Mouse (Mus musculus) limb, embryonic 15.5 days (tissue): ENCODE measurements around the gene Itgav. TPM values are rescaled to one million over a fixed set of nuclear protein-coding genes. Genes with fewer than 3 reads are reported as not detected.
A peak's percentile ranks its signal among the peaks of the same experiment; 100 is the strongest.

Experiments
- ATAC-seq: fragments of 200-750 bp; cut with Nextera tagmentation; 2 replicates; pipeline ENCODE4 v1.8.0; 2017; ENCODE audit warnings: low read depth, moderate TSS enrichment; ENCODE audit not compliant: insufficient number of reproducible peaks, low FRiP score, low TSS enrichment
- H3K27ac ChIP-seq: fragments of 300-500 bp; sonication (generic); 2 replicates; pipeline ENCODE4 v1.5.1; 2015; ENCODE audit warnings: moderate library complexity, mild to moderate bottlenecking, inconsistent platforms
- H3K27me3 ChIP-seq: fragments of 300-500 bp; sonication (generic); 2 replicates; pipeline ENCODE4 v1.6.1; 2015; ENCODE audit warnings: inconsistent platforms
- H3K36me3 ChIP-seq: fragments of 300-500 bp; sonication (generic); 2 replicates; pipeline ENCODE4 v1.6.1; 2015; ENCODE audit warnings: inconsistent platforms
- H3K4me1 ChIP-seq: fragments of 300-500 bp; sonication (generic); 2 replicates; pipeline ENCODE4 v1.6.1; 2015; ENCODE audit warnings: inconsistent platforms
- H3K4me2 ChIP-seq: fragments of 300-500 bp; sonication (generic); 2 replicates; pipeline ENCODE4 v1.6.1; 2015; ENCODE audit warnings: mild to moderate bottlenecking, inconsistent platforms
- H3K4me3 ChIP-seq: fragments of 300-500 bp; sonication (generic); 2 replicates; pipeline ENCODE4 v1.5.1; 2015; ENCODE audit warnings: mild to moderate bottlenecking, inconsistent platforms
- H3K9ac ChIP-seq: fragments of 300-500 bp; sonication (generic); 2 replicates; pipeline ENCODE4 v1.6.1; 2015; ENCODE audit warnings: inconsistent platforms
- H3K9me3 ChIP-seq: fragments of 300-500 bp; sonication (generic); 2 replicates; pipeline ENCODE4 v1.6.1; 2016; ENCODE audit warnings: inconsistent platforms
- WGBS: fragments of 180-500 bp; shearing (Covaris S2); methylation state at CpG from one replicate; pipeline ENCODE4 v1.1.7; 2015; 5-methylcytosine and 5-hydroxymethylcytosine counted together
- polyA plus RNA-seq: library from polyadenylated mRNA; unstranded; fragments of >200 nt; fragmentation: Nextera tagmentation; extraction: Ambion mirVana; gene quantifications from 2 replicates; pipeline ENCODE4 v1.2.1, GENCODE M21; 2015

The Itgav gene
- polyA plus RNA-seq, 1 experiment from 2014 or later: 70.7 TPM

DNA sequence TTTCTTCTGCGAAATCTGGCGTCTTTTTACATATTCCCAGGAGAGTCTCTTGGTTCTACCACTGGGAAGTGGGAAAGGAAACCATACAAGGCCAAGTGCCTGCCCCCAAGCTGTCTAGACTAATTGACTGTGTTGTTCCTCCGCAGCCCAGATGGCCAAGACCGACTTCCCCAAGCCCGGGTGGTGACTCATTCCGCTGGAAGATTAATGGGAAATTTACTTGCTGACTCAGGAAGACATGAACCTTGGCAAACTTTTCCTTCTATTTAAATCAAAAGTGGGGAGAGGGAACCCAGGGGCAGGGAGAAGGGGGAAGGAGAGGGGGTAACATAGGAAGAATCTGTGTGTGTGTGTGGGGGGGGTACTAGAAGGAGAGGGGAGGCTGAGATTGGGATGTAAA is 9.4 kb upstream of the Itgav start:
- no peaks in the 10 kb centered on the region for H3K36me3 ChIP-seq
- H3K9ac ChIP-seq: no peak overlapping the region
- H3K4me2 ChIP-seq: peak overlapping the region; percentile 12; the same call in 1 of the 2 replicates
- no peaks in the 10 kb centered on the region for H3K27me3 ChIP-seq
- 3% methylated on average over 6 of the region's 6 CpGs for WGBS
- no peak overlapping the region for H3K4me3 ChIP-seq
- peak; percentile 72; the same call in 1 of the 2 replicates for ATAC-seq
- no peak overlapping the region for H3K27ac ChIP-seq
- H3K9me3 ChIP-seq: no peaks in the 10 kb centered on the region
- peaks cover 10% of the 10 kb centered on the region for H3K4me1 ChIP-seq

DNA sequence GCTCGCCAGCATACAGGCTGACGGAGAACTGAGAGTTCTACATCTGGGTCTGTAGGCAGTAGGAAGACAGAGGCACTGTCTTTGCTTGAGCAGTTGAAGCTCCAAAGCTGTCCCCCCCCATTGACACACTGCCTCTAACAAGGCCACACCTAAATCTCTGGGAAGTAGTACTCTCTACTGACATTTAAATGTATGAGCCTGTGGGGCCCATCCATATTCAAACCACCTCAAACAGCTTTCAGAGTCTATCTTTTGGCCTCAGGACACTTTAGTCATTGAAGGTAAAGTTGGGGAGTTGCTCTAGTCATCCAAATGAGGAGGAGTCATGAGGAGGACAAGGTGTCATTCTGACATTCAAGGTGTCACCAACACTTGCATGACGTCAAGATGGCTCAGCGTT is 5.9 kb upstream of the Itgav start:
- no peaks in the 10 kb centered on the region for H3K9me3 ChIP-seq
- 86% methylated on average over 4 of the region's 4 CpGs for WGBS
- H3K27me3 ChIP-seq: no peaks in the 10 kb centered on the region
- H3K27ac ChIP-seq: no peak overlapping the region
- no peak overlapping the region for H3K4me3 ChIP-seq
- H3K9ac ChIP-seq: no peak overlapping the region
- H3K4me1 ChIP-seq: peaks cover 9% of the 10 kb centered on the region
- H3K36me3 ChIP-seq: no peaks in the 10 kb centered on the region
- ATAC-seq: no peak
- H3K4me2 ChIP-seq: no peak overlapping the region

GRCm38 (mm10) chr2:83721635-83722034 is 2.6 kb upstream of the Itgav start:
- 90% methylated on average over 3 of the region's 3 CpGs for WGBS
- H3K9me3 ChIP-seq: no peaks in the 10 kb centered on the region
- H3K36me3 ChIP-seq: no peaks in the 10 kb centered on the region
- no peaks in the 10 kb centered on the region for H3K27me3 ChIP-seq
- H3K4me2 ChIP-seq: no peak overlapping the region
- no peak overlapping the region for H3K9ac ChIP-seq
- no peak overlapping the region for H3K27ac ChIP-seq
- H3K4me1 ChIP-seq: peaks cover 13% of the 10 kb centered on the region; the same call in 1 of the 2 replicates
- no peak overlapping the region for H3K4me3 ChIP-seq
- no peak for ATAC-seq

- peaks cover 13% of the 10 kb centered on the region; the same call in 1 of the 2 replicates for H3K4me1 ChIP-seq
- H3K27ac ChIP-seq: peak overlapping the region; percentile 96; the same call in 1 of the 2 replicates
- H3K27me3 ChIP-seq: no peaks in the 10 kb centered on the region
- no peak for ATAC-seq
- no peak overlapping the region for H3K4me3 ChIP-seq
- no peak overlapping the region for H3K4me2 ChIP-seq
- no peaks in the 10 kb centered on the region for H3K9me3 ChIP-seq
- H3K9ac ChIP-seq: no peak overlapping the region
- no peaks in the 10 kb centered on the region for H3K36me3 ChIP-seq
Observed at GRCm38 (mm10) chr2:83722936-83723335, 1.3 kb upstream of the Itgav start.

GRCm38 (mm10) chr2:83723346-83723745 is 851 bp upstream of the Itgav start:
- peak overlapping the region; percentile 96 for H3K27ac ChIP-seq
- H3K27me3 ChIP-seq: no peaks in the 10 kb centered on the region
- no peak for ATAC-seq
- H3K4me1 ChIP-seq: peaks cover 13% of the 10 kb centered on the region; the same call in 1 of the 2 replicates
- no peak overlapping the region for H3K9ac ChIP-seq
- WGBS: 48% methylated on average over 2 of the region's 2 CpGs
- no peaks in the 10 kb centered on the region for H3K36me3 ChIP-seq
- H3K9me3 ChIP-seq: no peaks in the 10 kb centered on the region
- H3K4me2 ChIP-seq: peak overlapping the region; percentile 68
- H3K4me3 ChIP-seq: peak overlapping the region; percentile 84

- Histone ChIP-seq H3K4me2 (peak overlapping the region; percentile 68), H3K9me3 (no peaks in the 10 kb centered on the region), H3K36me3 (no peaks in the 10 kb centered on the region), H3K4me3 (peak overlapping the region; percentile 84), H3K27me3 (no peaks in the 10 kb centered on the region), H3K9ac (peak overlapping the region; percentile 88), H3K4me1 (peaks cover 19% of the 10 kb centered on the region; the same call in 1 of the 2 replicates), H3K27ac (peak overlapping the region; percentile 96)
- ATAC-seq: peak; percentile 59; the same call in 1 of the 2 replicates
- WGBS: 3% methylated on average over 44 of the region's 44 CpGs
Observed at GRCm38 (mm10) chr2:83724827-83725730, 882 bp downstream of the Itgav start.

DNA sequence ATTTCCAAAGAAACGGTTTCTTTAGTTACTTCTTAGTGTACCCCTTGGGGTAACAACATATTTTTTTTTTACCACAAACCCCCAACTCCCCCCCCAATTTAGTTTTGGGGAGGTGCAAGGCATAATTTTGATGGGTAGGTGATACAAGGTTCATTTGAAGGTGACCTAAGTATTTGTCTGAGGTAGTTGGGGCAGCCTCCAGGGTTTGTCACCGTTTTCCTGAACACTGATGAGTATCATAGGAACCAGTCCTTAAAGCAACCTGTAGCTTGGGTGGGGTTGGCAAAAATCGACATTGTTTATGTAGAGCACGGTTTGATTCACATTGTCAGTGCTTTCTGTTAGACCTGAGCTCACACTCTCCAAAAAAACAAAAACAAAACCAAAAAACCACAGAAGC is 1.6 kb downstream of the Itgav start:
- H3K36me3 ChIP-seq: no peaks in the 10 kb centered on the region
- no peaks in the 10 kb centered on the region for H3K9me3 ChIP-seq
- ATAC-seq: no peak
- peak overlapping the region; percentile 84 for H3K4me3 ChIP-seq
- 56% methylated on average over 4 of the region's 4 CpGs for WGBS
- no peak overlapping the region for H3K9ac ChIP-seq
- peak overlapping the region; percentile 68 for H3K4me2 ChIP-seq
- no peaks in the 10 kb centered on the region for H3K27me3 ChIP-seq
- H3K27ac ChIP-seq: no peak overlapping the region
- peaks cover 19% of the 10 kb centered on the region; the same call in 1 of the 2 replicates for H3K4me1 ChIP-seq

DNA sequence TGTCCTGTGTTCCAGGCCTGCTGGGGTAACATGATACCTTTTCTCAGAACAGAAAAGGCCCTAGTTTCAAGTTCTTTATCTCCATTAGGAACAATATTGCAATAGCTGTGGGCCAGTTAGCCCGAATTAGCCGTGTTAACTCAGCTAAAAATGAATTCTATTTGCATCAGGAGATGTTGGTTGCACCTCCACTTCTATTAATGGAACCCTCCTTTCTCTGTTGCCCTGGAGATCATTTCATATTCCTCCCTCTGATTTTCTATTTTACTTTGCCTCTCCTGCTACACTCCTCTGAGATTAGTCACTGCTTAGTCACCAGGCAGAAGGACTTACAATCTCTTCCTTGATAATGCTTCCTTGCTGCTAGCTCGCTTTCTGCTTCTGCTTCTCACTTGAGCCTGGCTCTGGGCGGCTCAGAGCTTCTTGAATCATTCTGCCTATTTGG is 4.1 kb downstream of the Itgav start:
- peaks cover 16% of the 10 kb centered on the region; the same call in 1 of the 2 replicates for H3K4me1 ChIP-seq
- no peaks in the 10 kb centered on the region for H3K36me3 ChIP-seq
- H3K27ac ChIP-seq: 0 out of 2 replicates have a peak overlapping the region, but pooled peaks have one; percentile 24
- no peak overlapping the region for H3K4me3 ChIP-seq
- H3K9me3 ChIP-seq: no peaks in the 10 kb centered on the region
- no peaks in the 10 kb centered on the region for H3K27me3 ChIP-seq
- no peak for ATAC-seq
- no peak overlapping the region for H3K4me2 ChIP-seq
- WGBS: 77% methylated on average over 4 of the region's 4 CpGs
- H3K9ac ChIP-seq: no peak overlapping the region

GRCm38 (mm10) chr2:83729339-83729738 is 5.1 kb downstream of the Itgav start:
- no peak for ATAC-seq
- Histone ChIP-seq H3K27me3 (no peaks in the 10 kb centered on the region), H3K4me2 (no peak overlapping the region), H3K4me3 (no peak overlapping the region), H3K9ac (no peak overlapping the region), H3K4me1 (peaks cover 15% of the 10 kb centered on the region; the same call in 1 of the 2 replicates), H3K9me3 (no peaks in the 10 kb centered on the region), H3K36me3 (no peaks in the 10 kb centered on the region), H3K27ac (no peak overlapping the region)
- 69% methylated on average over 5 of the region's 5 CpGs for WGBS

DNA sequence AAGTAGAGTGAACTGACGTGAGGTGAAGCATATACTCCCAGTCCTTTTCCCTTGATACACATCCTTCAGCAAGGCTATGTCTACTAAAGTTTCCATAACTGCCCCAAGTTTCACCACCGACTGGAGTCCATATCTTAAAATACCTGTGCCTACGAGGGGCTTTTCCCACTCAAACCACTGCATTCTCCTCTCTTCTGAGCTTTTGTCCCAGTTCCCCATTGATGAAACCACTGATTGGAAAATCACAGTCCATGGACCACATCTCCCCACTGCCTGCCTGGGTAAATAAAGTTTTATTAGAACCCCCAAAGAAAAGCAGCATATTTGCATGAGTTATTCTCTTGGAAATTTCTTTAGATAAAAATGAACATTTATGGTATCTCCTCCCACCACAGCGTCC is 8.7 kb downstream of the Itgav start:
- Histone ChIP-seq H3K27ac (no peak overlapping the region), H3K36me3 (peaks cover 7% of the 10 kb centered on the region; the same call in 1 of the 2 replicates), H3K9ac (no peak overlapping the region), H3K4me1 (peaks cover 10% of the 10 kb centered on the region; the same call in 1 of the 2 replicates), H3K4me2 (no peak overlapping the region), H3K4me3 (no peak overlapping the region), H3K27me3 (no peaks in the 10 kb centered on the region), H3K9me3 (no peaks in the 10 kb centered on the region)
- 81% methylated on average over 4 of the region's 4 CpGs for WGBS
- no peak for ATAC-seq

- no peak overlapping the region for H3K4me2 ChIP-seq
- WGBS: 64% methylated on average over 13 of the region's 13 CpGs
- H3K27ac ChIP-seq: no peak overlapping the region
- peaks cover 12% of the 10 kb centered on the region; the same call in 1 of the 2 replicates for H3K36me3 ChIP-seq
- H3K27me3 ChIP-seq: no peaks in the 10 kb centered on the region
- peaks cover 10% of the 10 kb centered on the region; the same call in 1 of the 2 replicates for H3K4me1 ChIP-seq
- no peak overlapping the region for H3K4me3 ChIP-seq
- H3K9me3 ChIP-seq: no peaks in the 10 kb centered on the region
- no peak for ATAC-seq
- no peak overlapping the region for H3K9ac ChIP-seq
Observed at GRCm38 (mm10) chr2:83733981-83734393, 9.8 kb downstream of the Itgav start.

- peaks cover 7% of the 10 kb centered on the region for H3K4me1 ChIP-seq
- no peak for ATAC-seq
- no peaks in the 10 kb centered on the region for H3K27me3 ChIP-seq
- H3K4me2 ChIP-seq: no peak overlapping the region
- H3K27ac ChIP-seq: no peak overlapping the region
- WGBS: 82% methylated on average over 5 of the region's 5 CpGs
- H3K36me3 ChIP-seq: peaks cover 12% of the 10 kb centered on the region; the same call in 1 of the 2 replicates
- no peak overlapping the region for H3K9ac ChIP-seq
- no peak overlapping the region for H3K4me3 ChIP-seq
- H3K9me3 ChIP-seq: no peaks in the 10 kb centered on the region
Observed at GRCm38 (mm10) chr2:83735276-83735675, 11.1 kb downstream of the Itgav start.
